Mouse (Mus musculus) T-helper 1 cell (primary cell): ENCODE results near the gene Mylk3.

Experiments used
- in situ Hi-C: fragments of 300-600 bp; cut with MboI, MseI; formaldehyde crosslinking; loops from one replicate; pipeline ENCODE4 v1.15.1; 2025; ENCODE audit warnings: high pct_unique_total_duplicates

Gene Mylk3

GRCm38 (mm10) chr8:85318534-85318933 lies 67.6 kb downstream of the Mylk3 start:
- in situ Hi-C loops: no loop called here

DNA sequence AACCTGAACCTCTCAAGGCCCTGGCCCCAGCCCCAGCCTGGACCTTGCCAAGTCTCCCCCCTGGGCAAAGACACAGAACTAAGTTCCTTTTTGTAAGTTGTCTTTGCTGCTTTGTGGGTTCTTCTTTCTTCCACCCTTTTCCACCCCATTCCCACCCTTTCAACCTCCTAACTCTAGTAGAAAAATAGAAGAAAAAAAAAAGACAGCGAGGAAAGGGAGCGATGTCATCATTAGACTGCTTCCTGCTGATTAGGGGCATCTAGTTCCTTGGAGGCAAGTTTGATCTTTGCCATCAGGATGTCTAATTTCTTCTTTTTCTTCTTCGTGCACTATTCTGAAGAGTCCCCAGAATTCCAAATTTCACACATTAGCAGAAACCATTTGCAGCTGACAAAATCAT lies 73.1 kb downstream of the Mylk3 start:
- in situ Hi-C loops: loop anchor here (5.0 kb wide), 2 partner anchors 89 to 239 kb away; no protein-coding TSS in a partner anchor

GRCm38 (mm10) chr8:85311743-85312142 lies 74.4 kb downstream of the Mylk3 start:
- in situ Hi-C loops: loop anchor here (5.0 kb wide), 2 partner anchors 91 to 241 kb away; no protein-coding TSS in a partner anchor

GRCm38 (mm10) chr8:85308564-85308963 lies 77.6 kb downstream of the Mylk3 start:
- in situ Hi-C loops: no loop called here

DNA sequence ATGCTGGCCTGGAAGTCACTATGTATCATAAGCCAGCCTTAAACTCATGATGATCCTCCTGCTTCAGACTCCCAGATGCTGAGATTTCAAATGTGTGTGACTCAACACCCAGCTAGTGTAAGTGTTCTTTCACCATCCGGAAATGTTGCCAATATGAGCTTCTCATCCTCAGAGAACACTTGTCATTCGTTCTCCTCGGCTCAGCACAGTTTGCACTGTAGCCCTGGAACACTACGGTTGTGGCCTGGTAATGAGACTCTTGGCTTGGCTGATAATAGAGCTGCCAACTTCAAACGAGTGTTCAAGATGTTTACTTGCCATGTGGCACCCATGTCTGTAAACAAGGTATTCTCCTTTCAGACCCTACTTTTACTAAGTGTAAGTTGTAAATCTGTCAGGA lies 82.6 kb downstream of the Mylk3 start:
- in situ Hi-C loops: no loop called here

- in situ Hi-C loops: no loop called here
Measured at GRCm38 (mm10) chr8:85302931-85303330, 83.2 kb downstream of the Mylk3 start.

GRCm38 (mm10) chr8:85301941-85302340 lies 84.2 kb downstream of the Mylk3 start:
- in situ Hi-C loops: no loop called here

GRCm38 (mm10) chr8:85299434-85300077 lies 86.6 kb downstream of the Mylk3 start, which contains the start of the genes Orc6 and Vps35:
Gene Orc6, plus strand, starts transcription at chr8:85299632.
Gene Vps35, minus strand, starts transcription at chr8:85299802.
- in situ Hi-C loops: no loop called here

GRCm38 (mm10) chr8:85298600-85299433 lies 87.3 kb downstream of the Mylk3 start:
- in situ Hi-C loops: no loop called here

GRCm38 (mm10) chr8:85286846-85287245 lies 99.3 kb downstream of the Mylk3 start:
- in situ Hi-C loops: no loop called here
